Mouse (Mus musculus) adrenal gland, postnatal 36 days (tissue): Measurements from ENCODE around the gene Il10rb. TPM values are rescaled to one million over a fixed set of nuclear protein-coding genes. Genes with fewer than 3 reads are reported as not detected.

Experiments used
- DNase-seq, 2 experiments: peaks; one replicate each; pipeline ENCODE4 v3.0.0; 2021; ENCODE audit warnings: mixed read lengths in 1 of 2
- total RNA-seq, 2 experiments: library from RNA; stranded (reverse); gene quantifications; 2 replicates each; pipeline ENCODE4 v1.2.3; 2021

The Il10rb gene
- total RNA-seq, 2 experiments from 2014 or later: 202 to 301 TPM

DNA sequence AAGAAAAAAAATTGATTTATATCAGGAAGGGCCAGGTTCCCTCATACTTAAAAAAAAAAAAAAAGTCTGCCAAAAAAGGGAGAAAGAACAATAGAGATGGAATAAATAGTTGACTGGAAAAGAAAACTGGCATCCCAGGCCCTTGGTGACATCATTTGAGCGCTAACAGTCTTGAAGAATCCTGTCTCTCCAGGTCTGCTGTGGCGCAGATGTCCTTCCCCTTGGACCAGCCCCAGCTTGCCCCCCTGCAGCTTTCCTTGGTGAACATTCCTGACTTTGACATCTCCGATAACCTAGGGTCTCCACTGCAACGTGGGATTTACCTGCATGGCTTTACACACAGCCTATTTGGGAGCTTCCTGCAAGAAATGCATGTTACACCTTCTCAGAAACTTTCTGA is 24.4 kb upstream of the Il10rb start:
- peak in 1 of 2 experiments; percentile 22 for DNase-seq

DNA sequence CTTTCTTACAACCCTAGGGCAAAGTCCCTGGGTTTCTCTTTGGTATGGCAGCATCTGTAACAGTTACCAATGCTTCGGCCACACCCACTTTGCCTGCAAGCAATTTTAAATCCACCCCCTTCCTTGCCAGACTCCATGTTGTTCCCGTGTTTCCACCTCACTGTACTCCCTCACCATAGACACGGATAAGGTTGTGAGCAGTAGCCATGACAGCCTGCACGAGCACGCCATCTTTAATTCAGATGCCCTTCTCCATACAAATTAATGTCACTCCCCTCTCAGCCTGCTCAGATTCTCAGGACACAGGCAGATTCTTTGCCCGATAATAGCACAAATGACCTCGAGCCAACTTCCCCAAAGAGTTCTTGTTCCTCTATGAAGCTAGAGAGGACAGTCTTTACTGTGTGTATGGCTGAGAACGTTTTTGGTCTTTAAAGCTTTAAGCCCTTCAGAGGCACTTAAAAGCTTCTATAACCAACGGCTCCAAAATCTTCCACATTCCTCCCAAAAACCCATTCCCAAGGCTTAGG is 23.6 kb upstream of the Il10rb start:
- DNase-seq: no peak

DNA sequence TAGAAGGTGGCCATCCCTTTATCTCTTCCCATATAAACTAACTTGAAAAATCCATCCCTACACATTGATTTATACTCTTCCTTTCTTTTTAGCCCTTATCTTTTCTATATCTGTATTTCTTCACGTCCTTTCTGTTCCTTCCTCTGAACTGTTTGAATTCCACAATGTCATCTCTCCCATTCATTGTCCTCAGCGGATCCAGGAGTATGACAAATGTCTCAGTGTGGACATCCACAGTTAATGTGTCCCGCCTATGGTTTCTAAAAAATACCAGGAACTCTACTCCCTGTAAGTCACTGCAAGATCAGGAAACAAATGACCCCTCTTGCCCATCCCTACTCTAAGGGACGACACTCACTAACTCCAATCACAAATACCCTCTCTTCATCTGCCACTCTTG is 21.7 kb upstream of the Il10rb start:
- DNase-seq: no peak

GRCm38 (mm10) chr16:91385621-91386020 is 20.3 kb upstream of the Il10rb start:
- no peak for DNase-seq

GRCm38 (mm10) chr16:91386419-91387120 is 19.4 kb upstream of the Il10rb start:
- DNase-seq: no peak

GRCm38 (mm10) chr16:91387121-91387486 is 18.9 kb upstream of the Il10rb start:
- DNase-seq: no peak

DNA sequence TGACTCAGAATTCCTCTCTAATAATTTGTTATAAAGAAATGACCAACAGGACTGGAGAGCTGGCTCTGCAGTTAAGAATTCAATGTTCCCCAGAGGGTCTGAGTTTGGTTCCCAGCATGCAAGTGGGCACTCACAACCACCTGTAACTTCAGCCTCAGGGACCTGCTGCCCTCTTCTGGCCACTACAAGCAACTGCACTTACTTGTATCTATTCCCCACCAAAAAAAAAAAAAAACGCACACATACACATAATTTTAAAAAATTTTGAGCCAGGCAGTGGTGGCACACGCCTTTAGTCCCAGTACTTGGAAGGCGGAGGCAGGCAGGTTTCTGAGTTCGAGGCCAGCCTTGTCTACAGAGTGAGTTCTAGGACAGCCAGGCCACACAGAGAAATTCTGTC is 15.9 kb upstream of the Il10rb start:
- DNase-seq: no peak

- DNase-seq: no peak
These were observed 14.5 kb upstream of the Il10rb start, which contains the start of gene Gm21970 for GRCm38 (mm10) chr16:91391421-91391820. Gene Gm21970, plus strand, starts transcription at chr16:91391721.

GRCm38 (mm10) chr16:91394826-91395410 is 11.0 kb upstream of the Il10rb start:
- DNase-seq: no peak

- DNase-seq: no peak
These were observed 10.2 kb upstream of the Il10rb start for GRCm38 (mm10) chr16:91395633-91396392.

GRCm38 (mm10) chr16:91396844-91397537 is 9.0 kb upstream of the Il10rb start:
- DNase-seq: no peak

GRCm38 (mm10) chr16:91398030-91398429 is 7.9 kb upstream of the Il10rb start:
- DNase-seq: peak; percentile 62 to 65

DNA sequence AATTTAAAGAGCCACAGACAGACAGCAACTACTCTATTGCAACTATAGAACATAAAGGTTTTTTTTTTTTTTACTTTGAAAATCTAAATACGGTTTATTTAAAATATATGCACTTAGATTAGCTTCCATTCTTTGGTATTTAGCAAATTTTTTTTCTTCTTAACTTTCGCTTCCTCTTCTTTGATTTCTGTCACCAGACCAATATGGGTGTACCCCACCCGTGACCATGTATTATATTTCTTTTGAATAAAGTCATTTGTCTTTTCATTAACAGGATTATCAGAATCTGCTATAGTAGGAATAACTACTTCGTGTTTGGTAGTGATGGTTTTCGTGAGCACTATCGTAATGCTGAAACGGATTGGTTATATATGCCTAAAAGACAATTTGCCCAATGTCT is 7.0 kb upstream of the Il10rb start:
- no peak for DNase-seq

GRCm38 (mm10) chr16:91401569-91402165 is 4.3 kb upstream of the Il10rb start:
- DNase-seq: no peak

DNA sequence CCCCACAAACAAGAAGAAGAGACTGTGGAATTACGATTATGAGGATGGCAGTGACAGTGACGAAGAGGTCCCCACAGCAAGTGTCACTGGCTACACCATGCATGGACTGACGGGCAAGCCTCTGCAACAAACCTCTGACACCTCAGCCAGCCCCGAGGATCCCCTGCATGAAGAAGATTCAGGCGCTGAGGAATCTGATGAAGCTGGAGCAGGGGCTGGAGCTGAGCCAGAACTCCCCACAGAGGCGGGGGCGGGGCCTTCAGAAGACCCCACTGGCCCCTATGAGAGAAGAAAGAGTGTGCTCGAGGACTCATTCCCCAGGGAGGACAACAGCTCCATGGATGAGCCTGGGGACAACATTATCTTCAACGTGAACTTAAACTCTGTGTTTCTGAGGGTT is 2.2 kb upstream of the Il10rb start:
- DNase-seq: no peak

- no peak for DNase-seq
These were observed 1.8 kb upstream of the Il10rb start for GRCm38 (mm10) chr16:91404187-91404586.

- DNase-seq: no peak
These were observed 961 bp upstream of the Il10rb start for GRCm38 (mm10) chr16:91404828-91405577.

GRCm38 (mm10) chr16:91406585-91407220 is 739 bp downstream of the Il10rb start:
- peak; percentile 52 to 63 for DNase-seq

- peak; percentile 63 to 64 for DNase-seq
These were observed 7.3 kb downstream of the Il10rb start for GRCm38 (mm10) chr16:91413102-91413844.
